Mouse (Mus musculus) E14TG2a.4 (cell line): Measurements from ENCODE around the gene Ttc41.

Source experiments
- H3K27me3 ChIP-seq: 2 replicates; pipeline ENCODE4 v1.6.1; 2014; ENCODE audit warnings: low read length, control low read depth; ENCODE audit not compliant: insufficient read depth
- H3K36me3 ChIP-seq: 2 replicates; pipeline ENCODE4 v1.6.1; 2014; ENCODE audit warnings: low read length, control low read depth; ENCODE audit not compliant: insufficient read depth
- H3K4me1 ChIP-seq: replicated peaks from 2 replicates; pipeline ENCODE4 v1.6.1; 2014; ENCODE audit warnings: low read depth, low read length, control low read depth
- H3K4me3 ChIP-seq: replicated peaks from 2 replicates; pipeline ENCODE4 v1.5.1; 2014; ENCODE audit warnings: mild to moderate bottlenecking, low read length
- H3K9me3 ChIP-seq: 2 replicates; pipeline ENCODE4 v1.6.1; 2014; ENCODE audit warnings: low read length, control low read depth
- CTCF ChIP-seq: conservative IDR thresholded peaks from 2 replicates; pipeline ENCODE4 v1.5.1; 2014; ENCODE audit warnings: low read length
- NANOG ChIP-seq: IDR thresholded peaks from 2 replicates; pipeline ENCODE4 v1.6.1; 2014; ENCODE audit warnings: borderline replicate concordance, low read length, mixed read lengths
- POU5F1 ChIP-seq: IDR thresholded peaks from 2 replicates; pipeline ENCODE4 v1.6.1; 2014; ENCODE audit warnings: low read length, borderline replicate concordance

The Ttc41 gene

DNA sequence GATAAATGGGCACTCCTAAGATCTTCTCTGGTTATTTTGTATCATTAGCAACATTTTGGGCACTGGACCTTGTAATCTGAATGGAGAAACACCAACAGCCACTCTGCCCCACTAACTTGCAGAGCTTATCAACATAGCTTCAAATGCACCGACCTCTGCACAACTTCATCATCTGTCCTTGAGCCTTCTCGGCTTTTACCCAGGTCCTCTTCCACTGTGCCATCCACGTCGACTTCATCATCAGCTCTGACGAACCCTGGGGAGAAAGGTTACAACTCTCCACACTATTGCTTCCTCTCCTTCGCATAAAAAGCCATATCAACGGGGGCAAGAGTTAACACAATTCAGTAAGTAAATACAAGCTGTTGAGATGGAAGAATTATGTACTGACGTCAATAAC lies 1.5 kb upstream of the Ttc41 start:
- Histone ChIP-seq H3K27me3 (no peaks in the 10 kb centered on the region), H3K4me3 (peak overlapping the region; percentile 99), H3K4me1 (peaks cover 60% of the 10 kb centered on the region), H3K9me3 (no peaks in the 10 kb centered on the region), H3K36me3 (peaks cover 54% of the 10 kb centered on the region)
- no peak for TF ChIP-seq CTCF
- TF ChIP-seq NANOG, result no peak
- TF ChIP-seq POU5F1, result no peak

DNA sequence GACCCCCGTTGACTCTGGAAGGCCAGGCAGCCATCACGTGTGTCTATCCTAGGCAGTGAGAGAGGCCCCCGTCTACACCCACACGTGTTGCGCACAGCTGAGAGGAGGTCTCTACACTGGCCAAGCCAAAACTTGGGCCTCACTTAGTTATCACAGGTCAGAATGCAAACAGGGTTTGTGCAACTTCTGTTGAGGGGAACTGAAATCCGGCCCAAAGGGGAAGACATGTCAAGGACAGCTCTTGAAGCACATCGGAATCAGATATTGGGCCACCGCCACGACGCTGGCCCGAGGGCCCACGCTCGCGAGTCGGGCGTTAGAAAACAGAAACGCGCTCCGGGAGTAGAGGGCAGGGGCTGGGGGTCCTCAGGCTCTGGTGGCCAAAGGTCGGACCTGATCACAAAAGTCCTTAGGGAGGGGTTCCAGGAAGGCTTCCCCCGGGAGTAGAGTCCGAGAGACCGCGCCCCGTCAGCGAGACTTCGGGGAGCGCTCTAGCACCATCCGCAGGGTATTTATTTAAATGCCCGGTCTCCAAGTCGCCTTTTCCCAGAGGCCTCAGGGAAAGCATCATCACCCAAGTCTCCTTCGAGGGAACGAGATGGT lies 921 bp upstream of the Ttc41 start:
- H3K9me3 ChIP-seq, result no peaks in the 10 kb centered on the region
- H3K4me3 ChIP-seq, result peak overlapping the region; percentile 99
- H3K36me3 ChIP-seq, result peaks cover 49% of the 10 kb centered on the region
- no peaks in the 10 kb centered on the region for H3K27me3 ChIP-seq
- TF ChIP-seq CTCF (no peak), POU5F1 (no peak), NANOG (no peak)
- peaks cover 54% of the 10 kb centered on the region for H3K4me1 ChIP-seq

DNA sequence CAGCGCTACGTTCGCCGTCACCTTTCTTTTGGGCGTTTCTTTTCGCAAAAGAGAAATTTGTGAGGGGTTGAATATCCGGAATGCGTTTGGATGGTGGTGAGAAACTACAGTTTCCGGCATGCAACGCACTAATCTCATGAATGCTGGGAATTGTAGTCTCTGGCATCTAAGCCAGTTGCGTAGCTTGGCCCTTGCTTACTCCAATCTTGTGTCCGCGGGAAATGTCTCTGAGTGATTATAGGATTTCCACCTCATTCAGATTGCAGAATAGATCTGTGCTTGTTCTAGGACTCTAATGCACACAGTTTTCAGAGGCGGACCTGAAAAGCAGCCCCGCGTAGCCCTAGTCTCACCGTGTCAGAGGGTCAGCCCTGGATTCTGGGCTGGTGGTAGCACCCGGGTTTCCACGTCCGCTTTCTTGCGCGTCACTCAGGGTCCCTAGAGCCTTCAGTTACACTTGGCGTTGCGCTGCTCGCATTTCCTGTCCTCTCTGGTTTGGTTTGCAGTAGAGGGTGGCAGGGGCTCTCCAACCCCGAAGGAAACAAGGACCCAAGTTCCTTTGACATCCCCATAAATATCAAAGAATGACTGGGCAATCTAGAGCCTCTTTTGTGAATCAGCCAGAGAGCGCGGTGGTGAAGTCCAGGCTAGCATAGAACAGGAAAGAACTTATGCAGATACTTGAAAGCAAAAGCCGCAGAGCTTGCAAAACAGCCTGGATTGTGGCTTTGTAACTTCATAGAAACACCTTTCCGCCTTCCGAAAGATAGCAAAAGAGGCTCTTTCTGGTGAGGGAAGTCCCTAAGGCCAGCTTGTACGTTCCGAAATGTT lies 526 bp downstream of the Ttc41 start:
- H3K4me3 ChIP-seq, result peak overlapping the region; percentile 99
- peaks cover 34% of the 10 kb centered on the region for H3K36me3 ChIP-seq
- TF ChIP-seq CTCF (no peak), POU5F1 (no peak), NANOG (no peak)

DNA sequence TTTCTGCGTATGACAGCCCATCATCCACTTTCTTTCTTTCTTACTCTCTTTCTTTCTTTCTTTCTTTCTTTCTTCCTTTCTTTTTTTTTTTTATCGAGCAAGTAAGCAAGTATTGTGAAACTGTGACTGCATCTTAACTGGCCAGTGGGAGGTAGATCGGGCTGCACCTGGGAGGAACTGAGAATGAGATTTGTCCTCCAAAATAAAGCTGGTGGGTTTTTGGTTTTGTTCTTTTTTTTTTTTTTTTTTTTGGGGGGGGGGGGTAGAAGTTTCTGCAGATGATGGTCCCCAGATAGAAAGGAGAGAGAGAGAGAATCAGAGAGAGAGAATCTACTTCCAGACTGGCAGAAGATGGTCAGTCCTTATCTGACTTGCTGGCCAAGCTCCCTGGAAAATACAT lies 1.5 kb downstream of the Ttc41 start:
- peaks cover 24% of the 10 kb centered on the region for H3K36me3 ChIP-seq
- TF ChIP-seq CTCF, result no peak
- TF ChIP-seq NANOG, result no peak
- no peak for TF ChIP-seq POU5F1
- peaks cover 31% of the 10 kb centered on the region for H3K4me1 ChIP-seq
- H3K4me3 ChIP-seq, result no peak overlapping the region
- no peaks in the 10 kb centered on the region for H3K9me3 ChIP-seq
- no peaks in the 10 kb centered on the region for H3K27me3 ChIP-seq

More for the DNA sequence above, 526 bp downstream of the Ttc41 start:
- Histone ChIP-seq H3K9me3 (no peaks in the 10 kb centered on the region), H3K27me3 (no peaks in the 10 kb centered on the region), H3K4me1 (peaks cover 40% of the 10 kb centered on the region)

DNA sequence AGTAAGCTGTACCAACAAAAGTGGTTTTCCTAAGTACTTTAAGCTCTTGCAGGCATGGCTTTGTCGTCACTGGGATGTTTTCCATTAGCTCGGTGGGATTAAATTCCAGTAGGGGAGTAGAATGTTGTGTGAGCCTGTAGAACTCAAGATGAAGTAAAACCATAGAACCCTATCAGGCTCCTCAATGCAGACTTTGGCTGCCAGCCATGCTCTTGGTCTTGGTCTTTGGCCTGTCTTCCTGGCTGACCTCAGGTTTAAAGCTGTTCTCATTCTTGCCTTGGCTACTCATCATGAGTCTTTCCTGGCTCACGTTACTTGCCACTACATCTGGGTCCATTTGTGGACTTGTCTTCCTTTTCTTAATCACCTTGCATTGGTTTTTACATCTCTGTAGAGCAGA lies 6.5 kb downstream of the Ttc41 start:
- Histone ChIP-seq H3K4me3 (no peak overlapping the region), H3K27me3 (no peaks in the 10 kb centered on the region), H3K36me3 (no peaks in the 10 kb centered on the region), H3K9me3 (no peaks in the 10 kb centered on the region), H3K4me1 (no peaks in the 10 kb centered on the region)
- TF ChIP-seq NANOG, result no peak
- TF ChIP-seq CTCF, result no peak
- TF ChIP-seq POU5F1, result no peak

DNA sequence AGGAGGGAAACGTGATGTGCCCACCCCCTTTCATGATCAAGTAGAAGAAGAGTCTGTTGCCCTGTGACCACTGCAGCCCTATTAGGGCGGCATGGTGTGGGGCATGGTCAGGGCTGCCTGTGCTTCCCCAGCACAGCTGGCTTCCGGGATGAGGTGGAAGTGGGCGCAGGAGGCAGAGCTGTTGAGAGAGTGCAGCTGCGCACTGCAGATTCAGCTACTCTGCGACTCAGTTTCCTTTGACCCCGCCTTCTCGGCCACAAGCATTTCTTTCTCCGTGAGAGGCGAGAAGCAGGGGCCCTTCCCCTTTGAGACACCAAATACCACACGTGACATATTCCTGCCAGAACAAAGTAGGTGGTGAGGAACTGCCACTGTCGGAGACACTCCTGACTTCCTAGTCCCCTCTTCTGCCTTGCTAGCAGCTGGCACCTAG lies 22.0 kb downstream of the Ttc41 start:
- peaks cover 25% of the 10 kb centered on the region for H3K4me1 ChIP-seq
- H3K9me3 ChIP-seq, result peaks cover 10% of the 10 kb centered on the region
- no peak for TF ChIP-seq NANOG
- TF ChIP-seq POU5F1, result no peak
- no peak for TF ChIP-seq CTCF
- H3K4me3 ChIP-seq, result peak overlapping the region; percentile 62
- no peaks in the 10 kb centered on the region for H3K36me3 ChIP-seq
- peaks cover 24% of the 10 kb centered on the region for H3K27me3 ChIP-seq

DNA sequence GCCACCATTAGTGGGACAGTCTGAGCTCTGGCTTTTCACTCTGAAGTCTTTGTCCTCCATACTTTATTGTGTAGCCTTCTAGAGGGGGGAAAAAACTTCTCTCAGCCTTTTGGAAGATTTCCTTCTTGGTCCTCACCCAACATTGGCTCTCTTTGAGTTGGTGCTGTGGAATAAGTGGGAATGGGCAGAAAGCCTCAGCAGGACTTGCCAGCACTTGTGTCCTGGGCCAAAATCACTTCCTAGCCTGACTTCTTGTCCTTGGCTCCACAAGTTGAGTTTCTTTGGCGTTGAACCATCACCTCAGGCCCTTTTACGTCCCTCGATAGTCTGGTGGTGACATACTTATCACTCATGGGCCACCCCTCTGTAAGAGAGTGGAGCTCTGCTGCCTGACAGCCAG lies 22.6 kb downstream of the Ttc41 start:
- Histone ChIP-seq H3K9me3 (peaks cover 10% of the 10 kb centered on the region), H3K27me3 (peaks cover 27% of the 10 kb centered on the region)
- TF ChIP-seq POU5F1 (no peak), NANOG (no peak), CTCF (no peak)

DNA sequence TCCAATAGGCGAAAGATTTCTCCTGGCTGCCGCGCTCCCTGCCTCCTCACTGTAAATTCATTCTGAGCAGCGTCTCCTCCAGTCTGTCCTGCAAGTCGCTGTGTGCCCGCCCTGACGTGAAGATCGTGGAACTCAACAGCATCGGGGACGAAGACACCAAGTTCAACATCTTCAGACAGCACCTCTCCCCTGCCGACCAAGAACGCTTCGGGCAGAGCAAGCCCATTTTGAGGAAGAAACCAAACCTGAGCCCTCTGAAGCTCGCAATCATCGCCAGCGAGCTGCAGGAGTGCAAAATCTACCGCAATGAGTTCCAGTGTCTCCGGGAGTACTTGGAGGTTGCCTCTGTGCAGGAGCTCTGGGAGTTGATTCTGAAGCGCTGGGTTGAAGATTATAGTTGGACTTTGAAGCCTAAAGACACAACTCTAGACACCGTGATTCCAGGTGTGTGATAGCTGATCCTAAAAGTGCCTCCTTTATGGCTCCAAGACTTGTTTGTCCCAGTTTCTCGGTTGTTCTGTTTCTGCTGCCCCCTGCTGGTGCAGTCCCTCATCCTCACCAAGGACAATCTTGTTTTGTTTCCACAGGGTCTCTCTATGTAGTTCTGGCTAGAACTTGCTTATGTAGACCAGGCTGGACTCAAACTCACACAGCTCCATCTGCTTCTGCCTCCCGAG lies 25.4 kb downstream of the Ttc41 start:
- H3K4me3 ChIP-seq, result peak overlapping the region; percentile 68
- H3K36me3 ChIP-seq, result no peaks in the 10 kb centered on the region
- peaks cover 39% of the 10 kb centered on the region for H3K4me1 ChIP-seq
- H3K9me3 ChIP-seq, result no peaks in the 10 kb centered on the region
- H3K27me3 ChIP-seq, result peaks cover 25% of the 10 kb centered on the region
- TF ChIP-seq CTCF (peak; percentile 82), NANOG (no peak)

More for the DNA sequence above, 22.6 kb downstream of the Ttc41 start:
- Histone ChIP-seq H3K4me3 (peak overlapping the region; percentile 62; the same call in 1 of the 2 replicates), H3K36me3 (no peaks in the 10 kb centered on the region), H3K4me1 (peaks cover 31% of the 10 kb centered on the region)
